Mouse (Mus musculus): ENCODE measurements around the gene Dnajb14. TPM values are rescaled to one million over a fixed set of nuclear protein-coding genes. Genes with fewer than 3 reads are reported as not detected.

Dnajb14 gene
- polyA plus RNA-seq (2017; shearing (Covaris generic)), result 4.1 TPM

GRCm38 (mm10) chr3:137867437-137868093 is at the start of gene Dnajb14:
Dnajb14 (plus strand) TSS chr3:137867675.

GRCm38 (mm10) chr3:137864124-137864987 is 3.1 kb upstream of the Dnajb14 start, which contains the start of gene H2afz:
H2afz (plus strand) TSS chr3:137864487.

GRCm38 (mm10) chr3:137918172-137918931 is 50.9 kb downstream of the Dnajb14 start, which contains the start of gene Lamtor3:
Lamtor3 (plus strand) TSS chr3:137918506.

Other genes with a start within 250 kb of the Dnajb14 start
- not detected for gene Ddit4l, start 246.1 kb upstream of the Dnajb14 start, polyA plus RNA-seq (2017; shearing (Covaris generic))
- gene Gm21962, start 196.2 kb upstream of the Dnajb14 start, polyA plus RNA-seq (2017; shearing (Covaris generic)), result not detected
- 1,293 TPM for gene H2afz, start 3.2 kb upstream of the Dnajb14 start, polyA plus RNA-seq (2017; shearing (Covaris generic))
- 82.3 TPM for gene Lamtor3, start 50.8 kb downstream of the Dnajb14 start, polyA plus RNA-seq (2017; shearing (Covaris generic))
- 110 TPM for gene Dapp1, start 113.9 kb downstream of the Dnajb14 start, polyA plus RNA-seq (2017; shearing (Covaris generic))
- not detected for gene 1110002E22Rik, start 197.4 kb downstream of the Dnajb14 start, polyA plus RNA-seq (2017; shearing (Covaris generic))
- not detected for gene Gm5105, start 199.7 kb downstream of the Dnajb14 start, polyA plus RNA-seq (2017; shearing (Covaris generic))

Measured in activated CD4-positive, CD25-positive, alpha-beta regulatory T cell, adult 9 weeks (primary cell).